Mouse (Mus musculus): ENCODE data around the gene Skil.

DNA sequence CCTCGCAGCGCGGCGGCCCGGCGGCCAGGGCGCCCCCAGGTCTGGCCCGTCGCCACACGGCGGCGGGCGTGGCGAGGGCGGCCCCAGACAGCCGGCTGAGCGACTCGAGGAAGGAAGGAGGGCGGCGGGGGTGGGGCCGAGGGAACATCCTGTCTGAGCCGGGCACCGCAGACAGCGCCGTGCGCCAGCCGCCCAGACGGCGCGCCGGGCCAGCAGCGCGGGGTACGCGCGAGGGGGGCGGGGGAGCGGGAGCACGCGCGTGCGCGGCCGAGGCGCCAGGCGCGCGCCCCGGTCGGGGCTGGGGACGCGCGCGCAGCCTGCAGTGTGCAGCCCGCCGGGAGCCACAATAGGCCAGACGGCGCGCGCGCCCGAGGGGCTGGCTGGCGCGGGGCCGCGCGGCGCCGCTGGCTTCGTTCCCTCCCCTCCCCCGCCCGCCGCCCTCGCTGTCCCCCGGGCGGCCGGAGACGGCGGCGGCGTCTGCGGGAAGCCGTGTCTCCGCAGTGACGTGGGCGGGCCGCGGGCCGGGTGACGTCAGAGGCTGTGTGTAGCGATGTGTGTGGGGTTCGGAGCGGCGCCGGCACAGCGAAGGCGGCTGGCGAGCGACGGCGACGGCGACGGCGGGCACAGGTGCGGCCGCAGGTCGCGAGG is at the start of gene Skil:
- TF ChIP-seq CTCF (conservative IDR thresholded peaks at IDR 0.05; ENCODE audit: insufficient read depth, insufficient read length, low read depth, low read length), result no peak
- TF ChIP-seq POLR2A (IDR thresholded peaks at IDR 0.05; ENCODE audit: low read depth, low read length), result no peak
